Mouse (Mus musculus): ENCODE results near the gene Glmp.

- TF ChIP-seq CTCF (IDR thresholded peaks at IDR 0.05; ENCODE audit: control insufficient read depth, insufficient read depth, insufficient replicate concordance, low read depth, low read length) (no peak), POLR2A (IDR thresholded peaks at IDR 0.05; ENCODE audit: control insufficient read depth, low read depth, low read length) (no peak)
Measured at GRCm38 (mm10) chr3:88363700-88364099, 38.9 kb downstream of the Glmp start.

All from testis, adult 2 months (tissue).